Comparison of ENCODE assay signal across 11 mouse cellular contexts in genomic region chr12:117763247-117763646, GRCm38 (mm10). TPM values are rescaled to one million over a fixed set of nuclear protein-coding genes. Genes with fewer than 3 reads are reported as not detected.
DNase-seq lines count a peak whose midpoint lies in the region; ATAC-seq and TF ChIP-seq lines count a peak whose summit lies in the region.
"Had no signal": no experiment of that assay in that cellular context is flagged by ENCODE, and none has a peak within 500 bp of the region (broad histone marks: within the 10 kb centered on the region; RNA-seq: fewer than 3 reads in every experiment).

No protein-coding gene starts in this region.

- intact Hi-C loops in gastrocnemius, postnatal 14 days (cut with DNase I; ENCODE audit: low total_unique reads): no loop called here

- H3K27ac ChIP-seq in limb, embryonic 12.5 days: no peak overlapping the region
- H3K27ac ChIP-seq in small intestine, adult 2 months (ENCODE audit: insufficient read depth, low read depth, low read length): peak overlapping the region; percentile 3
- H3K27ac ChIP-seq in forebrain, embryonic 11.5 days (ENCODE audit: low read depth, low read length): no peak overlapping the region
- H3K27ac ChIP-seq: embryonic facial prominence, embryonic 15.5 days; hindbrain, embryonic 15.5 days had no signal

- H3K4me2 ChIP-seq in limb, embryonic 12.5 days: no peak overlapping the region
- H3K4me2 ChIP-seq in forebrain, embryonic 11.5 days (ENCODE audit: low read depth, low read length, severe bottlenecking): no peak overlapping the region
- H3K4me2 ChIP-seq: embryonic facial prominence, embryonic 15.5 days; hindbrain, embryonic 15.5 days; midbrain, embryonic 11.5 days had no signal

- H3K36me3 ChIP-seq in limb, embryonic 12.5 days: no peaks in the 10 kb centered on the region
- peaks cover 3% of the 10 kb centered on the region for H3K36me3 ChIP-seq in small intestine, adult 2 months (ENCODE audit: control insufficient read depth, insufficient read depth, low read length)
- no peaks in the 10 kb centered on the region for H3K36me3 ChIP-seq in forebrain, embryonic 11.5 days (ENCODE audit: control insufficient read depth, insufficient read depth, low read length)
- H3K36me3 ChIP-seq: embryonic facial prominence, embryonic 15.5 days; hindbrain, embryonic 15.5 days had no signal

- peak; percentile 12 for DNase-seq in gastrocnemius, postnatal 14 days
- DNase-seq in gastrocnemius, adult 8-10 months (ENCODE audit: low spot score in 2 of 2): no peak
- peak; percentile 21 for DNase-seq in induced T-regulatory cell, adult 2 months (ENCODE audit: low read depth)
- DNase-seq in forebrain, embryonic 11.5 days (ENCODE audit: low spot score): no peak
- DNase-seq in right cerebral cortex, postnatal 25 days: no peak
- no peak for DNase-seq in ovary, postnatal 10 days (ENCODE audit: low spot score)

- ATAC-seq in limb, embryonic 12.5 days (ENCODE audit: insufficient number of reproducible peaks, insufficient read depth, low FRiP score, low TSS enrichment, low read depth): peak; percentile 61; the same call in 1 of the 2 replicates
- ATAC-seq in forebrain, embryonic 11.5 days (replicated peaks; ENCODE audit: low FRiP score): no peak

- TF ChIP-seq POLR2A in small intestine, adult 2 months (IDR thresholded peaks at IDR 0.05; ENCODE audit: low read depth, low read length): no peak

- no peaks in the 10 kb centered on the region for H3K27me3 ChIP-seq in limb, embryonic 12.5 days
- H3K27me3 ChIP-seq in small intestine, adult 2 months (ENCODE audit: control insufficient read depth, insufficient read depth, low read length): no peaks in the 10 kb centered on the region
- no peaks in the 10 kb centered on the region for H3K27me3 ChIP-seq in forebrain, embryonic 11.5 days (ENCODE audit: control insufficient read depth, insufficient read depth, low read length)
- H3K27me3 ChIP-seq: embryonic facial prominence, embryonic 15.5 days had no signal

- TF ChIP-seq CTCF in small intestine, adult 2 months (IDR thresholded peaks at IDR 0.05; ENCODE audit: extremely low read depth, insufficient read length, insufficient replicate concordance, low read depth, low read length): no peak

- H3K9ac ChIP-seq in limb, embryonic 12.5 days (replicated peaks): no peak overlapping the region
- H3K9ac ChIP-seq in forebrain, embryonic 11.5 days (ENCODE audit: low read length): no peak overlapping the region
- H3K9ac ChIP-seq: embryonic facial prominence, embryonic 15.5 days; hindbrain, embryonic 15.5 days had no signal

- H3K9me3 ChIP-seq in limb, embryonic 12.5 days: no peaks in the 10 kb centered on the region
- H3K9me3 ChIP-seq in forebrain, embryonic 11.5 days (ENCODE audit: control insufficient read depth, low read length): no peaks in the 10 kb centered on the region
- H3K9me3 ChIP-seq: embryonic facial prominence, embryonic 15.5 days; hindbrain, embryonic 15.5 days had no signal

- H3K4me1 ChIP-seq in limb, embryonic 12.5 days (replicated peaks): peaks cover 17% of the 10 kb centered on the region
- H3K4me1 ChIP-seq in small intestine, adult 2 months (ENCODE audit: control insufficient read depth, insufficient read depth, insufficient read length, low read length): peaks cover 6% of the 10 kb centered on the region; the same call in 1 of the 2 replicates
- H3K4me1 ChIP-seq in forebrain, embryonic 11.5 days (replicated peaks; ENCODE audit: control insufficient read depth, insufficient read depth, low read length): no peaks in the 10 kb centered on the region
- H3K4me1 ChIP-seq: embryonic facial prominence, embryonic 15.5 days had no signal

- 49% methylated on average over 3 of the region's 3 CpGs for WGBS in limb, embryonic 12.5 days
- 33% methylated on average over 3 of the region's 3 CpGs for WGBS in small intestine, adult 2 months
- 86% methylated on average over 3 of the region's 3 CpGs for WGBS in forebrain, embryonic 11.5 days

- H3K4me3 ChIP-seq in limb, embryonic 12.5 days (replicated peaks): no peak overlapping the region
- no peak overlapping the region for H3K4me3 ChIP-seq in small intestine, adult 2 months (ENCODE audit: low read depth, low read length)
- H3K4me3 ChIP-seq in forebrain, embryonic 11.5 days (ENCODE audit: low read depth, low read length): no peak overlapping the region
- H3K4me3 ChIP-seq: embryonic facial prominence, embryonic 15.5 days; hindbrain, embryonic 15.5 days had no signal

RNA-seq across cellular contexts. Expression of gene Cdca7l, which starts 40.8 kb away (rescaled TPM):
- 1 to 10 TPM in 1 of 2 experiments, under 1 TPM in 1; 0.92 to 1.3 TPM for total RNA-seq in gastrocnemius, postnatal 14 days (2021)
- under 1 TPM in 1 of 4 experiments, not detected in 3; 0.10 TPM for total RNA-seq in gastrocnemius, adult 8-10 months (2022)
- 39.2 and 40.9 TPM in 2 replicates for polyA plus RNA-seq in limb, embryonic 12.5 days (2016; fragmentation: Nextera tagmentation; extraction: Ambion mirVana)
- polyA plus RNA-seq in small intestine, adult 2 months (2012; rRNA removed): 1.0 and 2.1 TPM in 2 replicates
- 48.1 and 53.5 TPM in 2 replicates for polyA plus RNA-seq in forebrain, embryonic 11.5 days (2014; fragmentation: Nextera tagmentation; extraction: Ambion mirVana)

Comparison
In these comparisons a context has a peak if more than half of its experiments do, and no peak if none do; other contexts are left out.
1. DNase-seq: peak in gastrocnemius, postnatal 14 days (single experiment) and induced T-regulatory cell, adult 2 months (single experiment); none in gastrocnemius, adult 8-10 months (0 of 2), forebrain, embryonic 11.5 days (single experiment), right cerebral cortex, postnatal 25 days (single experiment) and ovary, postnatal 10 days (single experiment).
2. RNA of gene Cdca7l, which starts 40.8 kb away (polyA plus RNA-seq): 48.1 to 53.5 TPM in forebrain, embryonic 11.5 days and 39.2 to 40.9 TPM in limb, embryonic 12.5 days; 1.0 to 2.1 TPM in small intestine, adult 2 months; every median in the first group is over 10 times any median in the second.